Mouse (Mus musculus) spleen, adult 2 months (tissue): Measurements from ENCODE around the gene Phactr1. TPM values are rescaled to one million over a fixed set of nuclear protein-coding genes. Genes with fewer than 3 reads are reported as not detected.

ENCODE experiments used
- DNase-seq, 2 experiments: peaks; one replicate each; pipeline versions ENCODE4 v3.0.0 to v3.0.0-alpha.2; 2012 to 2021; ENCODE audit warnings: low spot score in 2 of 2, low read depth in 1 of 2
- H3K27ac ChIP-seq: fragments of 200-500 bp; 2 replicates; pipeline ENCODE4 v1.5.1; 2012; ENCODE audit warnings: low read length, inconsistent platforms; ENCODE audit not compliant: insufficient read depth
- H3K27me3 ChIP-seq: fragments of 200-500 bp; 2 replicates; pipeline ENCODE4 v1.6.1; 2012; ENCODE audit warnings: mild to moderate bottlenecking, moderate library complexity, low read length, inconsistent platforms; ENCODE audit not compliant: control insufficient read depth, insufficient read depth
- H3K36me3 ChIP-seq: fragments of 200-500 bp; 2 replicates; pipeline ENCODE4 v1.6.1; 2012; ENCODE audit warnings: mild to moderate bottlenecking, low read length, inconsistent platforms; ENCODE audit not compliant: control insufficient read depth, insufficient read depth
- H3K4me1 ChIP-seq: fragments of 200-500 bp; 2 replicates; pipeline ENCODE4 v1.6.1; 2011; ENCODE audit warnings: inconsistent platforms; ENCODE audit not compliant: control insufficient read depth, insufficient read depth, insufficient read length
- H3K4me3 ChIP-seq: fragments of 200-500 bp; 2 replicates; pipeline ENCODE4 v1.5.1; 2011; ENCODE audit warnings: mild to moderate bottlenecking, inconsistent platforms; ENCODE audit not compliant: insufficient read depth, insufficient read length; ENCODE audit errors: extremely low read depth
- CTCF ChIP-seq: fragments of 200-500 bp; IDR thresholded peaks from 2 replicates; pipeline ENCODE4 v1.5.1; 2011; ENCODE audit warnings: mild to moderate bottlenecking, inconsistent platforms; ENCODE audit not compliant: insufficient read depth, insufficient read length, insufficient replicate concordance; ENCODE audit errors: extremely low read depth
- POLR2A ChIP-seq: fragments of 200-500 bp; IDR thresholded peaks from 2 replicates; pipeline ENCODE4 v1.6.1; 2011; ENCODE audit warnings: low read depth, low read length, inconsistent platforms
- WGBS: fragments of 180-500 bp; shearing (Covaris S2); methylation state at CpG from one replicate; pipeline ENCODE4 v1.1.7; 2018; 5-methylcytosine and 5-hydroxymethylcytosine counted together
- polyA plus RNA-seq: library from polyadenylated mRNA; depleted of rRNA; stranded (reverse); fragments of >200 nt; gene quantifications from 2 replicates; pipeline ENCODE4 v1.2.3, GENCODE M21; 2012

The Phactr1 gene
- polyA plus RNA-seq, 1 experiment: 0.33 TPM

DNA sequence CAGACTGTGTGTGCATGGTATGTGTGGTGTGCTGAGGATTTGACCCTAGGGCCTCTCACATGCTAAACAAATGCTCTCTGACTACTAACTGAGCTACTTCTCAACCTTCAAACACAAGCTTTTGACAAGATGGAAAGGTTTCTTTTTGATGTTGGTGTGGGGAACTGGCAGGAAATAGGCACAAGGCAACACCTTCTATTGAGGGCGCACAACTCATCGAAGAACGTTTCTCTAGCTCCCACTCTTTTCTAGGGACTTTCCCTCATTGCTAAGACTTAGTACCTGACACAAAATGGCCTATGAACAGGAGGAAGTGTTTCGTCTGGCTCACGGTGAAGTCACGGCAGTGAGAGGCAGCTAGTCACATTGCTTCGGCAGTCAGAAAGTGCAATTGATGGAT lies 496.9 kb downstream of the Phactr1 start:
- TF ChIP-seq POLR2A: no peak
- no peak for TF ChIP-seq CTCF
- no peaks in the 10 kb centered on the region for H3K36me3 ChIP-seq
- no peak for DNase-seq
- no peak overlapping the region for H3K4me3 ChIP-seq
- 0 out of 2 replicates have a peak overlapping the region, but pooled peaks have one; percentile 11 for H3K27ac ChIP-seq
- H3K27me3 ChIP-seq: no peaks in the 10 kb centered on the region
- WGBS: 38% methylated on average over 7 of the region's 7 CpGs
- H3K4me1 ChIP-seq: peaks cover 5% of the 10 kb centered on the region; the same call in 1 of the 2 replicates

DNA sequence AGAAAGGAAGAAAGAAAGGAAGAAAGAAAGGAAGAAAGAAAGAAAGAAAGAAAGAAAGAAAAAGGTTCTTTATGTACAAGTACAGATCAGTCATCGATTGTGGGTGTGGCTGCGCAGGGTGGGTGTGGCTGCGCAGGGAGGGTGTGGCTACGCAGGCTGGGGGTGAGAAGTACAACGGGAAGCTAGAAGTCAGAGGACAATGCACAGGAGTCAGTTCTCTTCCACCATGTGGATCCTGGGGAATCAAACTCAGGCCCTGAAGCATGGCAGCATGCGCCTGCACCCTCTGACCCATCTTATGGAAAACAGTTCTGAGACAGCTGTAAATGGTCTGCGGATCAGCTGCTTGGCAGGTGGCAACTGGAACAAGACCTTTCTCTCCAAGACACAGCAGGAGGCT lies 500.7 kb downstream of the Phactr1 start:
- DNase-seq: no peak
- Histone ChIP-seq H3K36me3 (no peaks in the 10 kb centered on the region), H3K4me3 (no peak overlapping the region), H3K27ac (no peak overlapping the region), H3K4me1 (peaks cover 2% of the 10 kb centered on the region; the same call in 1 of the 2 replicates), H3K27me3 (no peaks in the 10 kb centered on the region)
- TF ChIP-seq CTCF: no peak
- no peak for TF ChIP-seq POLR2A
- WGBS: 88% methylated on average over 7 of the region's 7 CpGs

DNA sequence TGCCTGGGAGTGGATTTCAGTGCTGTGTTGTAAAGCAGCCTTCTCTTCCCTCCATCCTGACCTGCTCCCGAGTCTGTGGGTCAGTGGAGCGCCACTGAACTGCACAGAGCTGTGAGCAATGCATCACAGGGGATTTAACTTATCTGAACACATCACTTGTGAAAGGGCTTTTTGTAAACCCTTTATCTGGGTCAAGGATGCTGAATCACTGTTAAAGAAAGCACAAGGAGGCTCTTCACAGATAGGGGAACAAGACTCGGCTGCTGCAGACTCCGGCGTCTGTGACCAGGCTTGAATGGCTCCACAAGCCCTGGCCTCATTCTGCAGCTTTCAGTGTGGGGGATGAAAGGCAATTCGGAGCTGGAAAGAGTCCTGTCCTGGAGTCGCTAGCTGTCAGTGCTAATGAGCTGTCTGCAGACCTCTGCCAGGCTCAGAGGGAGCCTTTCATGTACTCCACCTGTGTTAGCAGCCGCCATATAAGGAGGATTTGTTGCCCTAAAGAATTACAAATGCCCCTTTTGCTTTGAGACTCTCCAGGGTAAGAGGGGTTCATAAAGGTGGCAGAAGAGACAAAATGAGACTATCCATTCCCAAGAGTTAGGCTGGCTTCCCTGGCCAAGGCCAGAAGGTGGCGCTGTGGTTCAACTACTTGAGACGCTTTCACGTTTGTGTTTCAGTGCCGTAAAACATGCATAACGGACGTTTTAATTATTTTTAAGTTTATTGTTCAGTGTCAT lies 502.2 kb downstream of the Phactr1 start:
- WGBS: 19% methylated on average over 14 of the region's 14 CpGs
- Histone ChIP-seq H3K36me3 (no peaks in the 10 kb centered on the region), H3K27me3 (no peaks in the 10 kb centered on the region), H3K27ac (no peak overlapping the region), H3K4me3 (no peak overlapping the region), H3K4me1 (no peaks in the 10 kb centered on the region)
- DNase-seq: peak; percentile 54 to 76
- peak; percentile 86; the same call in 1 of the 2 replicates for TF ChIP-seq CTCF
- TF ChIP-seq POLR2A: no peak

DNA sequence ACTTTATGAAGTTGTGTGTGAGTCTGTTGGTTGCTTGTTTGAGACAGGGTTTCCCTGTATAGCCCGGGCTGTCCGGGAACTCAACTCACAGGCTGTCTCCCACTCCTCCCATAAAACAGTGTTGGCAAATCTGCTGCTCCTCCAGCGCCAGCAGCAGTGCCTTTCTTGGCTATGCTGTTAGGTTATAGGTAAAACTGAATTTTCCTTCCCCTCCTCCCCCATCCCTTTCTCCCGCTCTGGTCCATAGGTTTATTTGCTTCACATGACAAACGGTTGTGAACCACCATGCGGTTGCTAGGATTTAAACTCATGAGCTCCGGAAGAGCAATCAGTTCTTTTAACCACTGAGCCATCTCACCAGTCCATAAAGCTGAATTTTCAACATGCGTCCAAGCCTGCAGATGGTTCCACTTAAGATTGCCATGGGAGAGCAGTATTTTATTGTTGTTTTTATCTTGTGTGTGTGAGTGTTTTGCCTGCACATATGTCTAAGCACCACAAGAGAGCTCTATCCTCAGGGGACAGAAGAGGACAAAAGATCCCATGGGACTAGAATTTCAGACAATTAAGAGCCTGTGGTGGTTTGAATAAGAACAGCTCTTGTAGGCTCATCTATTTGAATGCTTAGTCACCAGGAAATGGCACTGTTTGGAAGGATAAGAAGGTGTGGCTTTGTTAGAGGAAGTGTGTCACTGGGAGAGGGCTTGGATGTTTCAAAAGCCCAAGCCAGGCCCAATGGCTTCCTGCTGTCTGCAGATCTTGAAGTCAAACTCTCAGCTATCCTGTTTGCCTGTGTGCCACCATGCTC lies 503.0 kb downstream of the Phactr1 start:
- no peak for DNase-seq
- 60% methylated on average over 8 of the region's 8 CpGs for WGBS
- Histone ChIP-seq H3K27ac (no peak overlapping the region), H3K27me3 (no peaks in the 10 kb centered on the region), H3K4me3 (no peak overlapping the region), H3K36me3 (no peaks in the 10 kb centered on the region), H3K4me1 (no peaks in the 10 kb centered on the region)
- TF ChIP-seq CTCF (no peak), POLR2A (no peak)

DNA sequence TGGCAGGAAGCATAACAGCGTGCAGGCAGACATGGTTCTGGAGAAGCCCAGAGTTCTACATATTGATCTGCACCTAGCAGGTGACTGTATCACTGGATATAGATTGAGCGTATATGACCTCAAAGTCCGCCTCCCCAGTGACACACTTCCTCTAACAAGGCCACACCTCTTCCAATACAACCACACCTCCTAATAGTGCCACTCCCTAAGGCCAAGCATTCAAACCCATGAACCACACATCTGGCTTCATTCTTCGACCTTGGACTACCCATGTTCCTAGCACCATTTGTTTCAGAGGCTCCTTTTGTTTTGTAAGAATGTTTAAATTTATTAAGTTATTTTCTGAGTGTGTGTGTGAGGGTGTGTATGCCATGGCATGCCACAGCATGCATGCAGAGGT lies 507.3 kb downstream of the Phactr1 start:
- no peak for DNase-seq

More for the DNA sequence above, 507.3 kb downstream of the Phactr1 start:
- no peak for TF ChIP-seq CTCF
- no peak for TF ChIP-seq POLR2A
- 0 out of 2 replicates have a peak, but pooled peaks cover 4% of the 10 kb centered on the region for H3K4me1 ChIP-seq
- H3K36me3 ChIP-seq: no peaks in the 10 kb centered on the region
- no peak overlapping the region for H3K27ac ChIP-seq
- H3K27me3 ChIP-seq: no peaks in the 10 kb centered on the region
- 91% methylated on average over 4 of the region's 4 CpGs for WGBS
- H3K4me3 ChIP-seq: no peak overlapping the region
